Mouse (Mus musculus): ENCODE data around the gene Dusp7. TPM values are rescaled to one million over a fixed set of nuclear protein-coding genes. Genes with fewer than 3 reads are reported as not detected.

Dusp7 gene
- total RNA-seq, 2 experiments from 2014 or later: 45.5 to 46.2 TPM

DNA sequence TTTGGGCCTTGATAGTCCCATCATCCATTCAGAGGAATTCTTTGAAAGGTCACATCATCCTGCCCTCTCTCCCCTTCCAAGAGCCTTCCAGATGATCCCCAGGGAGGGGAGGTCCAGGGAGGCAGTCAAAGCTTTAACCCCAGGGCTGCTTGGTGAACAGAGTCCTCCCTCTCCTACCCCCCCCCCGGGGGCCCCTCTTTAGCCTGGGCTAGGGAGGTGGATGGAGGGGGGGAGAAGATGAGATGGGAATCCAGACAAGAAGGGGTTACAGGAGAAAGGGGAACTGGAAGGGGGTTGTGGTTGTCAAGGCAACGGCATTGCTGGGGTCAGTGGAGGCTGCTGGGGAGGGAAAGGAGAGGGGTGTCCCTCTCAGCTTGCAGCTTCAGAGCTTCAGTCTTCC lies 52.2 kb downstream of the Dusp7 start:
- no peak for DNase-seq

DNA sequence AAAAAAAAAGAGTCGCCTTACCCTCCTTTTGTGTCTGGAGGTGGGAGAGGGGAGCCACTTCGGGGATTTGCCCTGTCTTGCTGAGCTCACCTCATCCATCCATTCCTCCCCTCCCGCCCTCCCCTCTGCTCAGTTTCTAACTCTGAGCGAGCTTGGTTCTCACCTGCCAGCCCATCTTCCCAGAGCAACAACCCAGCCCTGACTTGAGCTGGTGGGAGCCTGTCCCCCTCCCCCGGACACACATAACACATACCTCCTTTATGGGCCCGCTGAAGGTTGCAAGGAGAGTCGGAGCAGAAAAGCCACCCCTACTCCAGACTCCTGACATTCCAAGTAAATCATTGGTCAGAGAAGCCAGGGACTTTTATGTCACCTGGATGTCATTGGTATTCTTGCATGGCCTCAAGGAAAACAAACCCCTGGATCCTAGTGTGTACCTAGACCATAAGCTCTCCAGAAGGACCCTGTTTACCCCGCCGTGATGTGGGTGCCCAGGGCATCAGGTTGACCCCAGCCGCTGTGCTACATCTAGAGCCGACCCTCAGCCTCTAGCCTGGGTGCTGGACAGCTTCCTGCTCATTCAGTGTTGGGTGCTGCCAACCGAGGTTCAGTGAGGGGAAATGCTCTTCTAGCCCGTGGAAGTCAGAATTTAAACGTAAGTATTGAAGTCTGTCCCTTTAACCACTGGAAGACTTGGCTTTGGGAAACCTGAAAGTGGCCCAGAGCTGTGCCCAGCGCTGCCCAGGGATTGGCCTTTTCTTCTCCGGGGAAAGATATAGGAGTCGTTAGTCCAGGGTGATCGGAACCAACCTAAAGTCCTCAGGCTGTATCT lies 52.8 kb downstream of the Dusp7 start:
- no peak for DNase-seq

DNA sequence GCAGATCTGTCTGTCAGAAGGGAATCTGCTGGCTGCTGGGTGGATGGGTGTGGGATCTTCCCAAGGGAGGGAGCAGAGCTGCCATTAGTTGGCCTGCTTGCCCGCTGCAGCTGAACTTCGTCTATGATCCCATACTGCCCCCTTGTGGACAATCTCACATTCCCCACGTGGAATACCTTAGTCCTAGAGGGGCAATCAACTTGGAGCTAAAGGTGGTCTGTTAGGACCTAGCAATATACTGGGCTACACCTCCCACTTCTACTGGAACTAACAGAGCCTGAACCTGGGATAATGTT lies 53.4 kb downstream of the Dusp7 start:
- DNase-seq: peak; percentile 90 to 94

Other genes starting within 250 kb of the Dusp7 start
- gene Glyctk, start 210.5 kb upstream of the Dusp7 start, total RNA-seq (2021): 1 to 10 TPM; 2.5 to 2.9 TPM
- 10 to 100 TPM; 38.2 to 39.5 TPM for gene Wdr82, start 197.7 kb upstream of the Dusp7 start, total RNA-seq (2021)
- gene Ppm1m, start 168.9 kb upstream of the Dusp7 start, total RNA-seq (2021): 10 to 100 TPM; 11.8 to 15.0 TPM
- gene Twf2, start 165.5 kb upstream of the Dusp7 start, total RNA-seq (2021): 100 to 1,000 TPM; 229 to 242 TPM
- 1 to 10 TPM in 1 of 2 experiments, under 1 TPM in 1; 0.45 to 1.3 TPM for gene Tlr9, start 146.0 kb upstream of the Dusp7 start, total RNA-seq (2021)
- gene Alas1, start 120.0 kb upstream of the Dusp7 start, total RNA-seq (2021): 100 to 1,000 TPM; 345 to 482 TPM
- gene Poc1a, start 87.6 kb upstream of the Dusp7 start, total RNA-seq (2021): 1 to 10 TPM; 4.0 to 4.2 TPM
- gene Rpl29, start 60.8 kb downstream of the Dusp7 start, total RNA-seq (2021): 100 to 1,000 TPM; 272 to 273 TPM
- gene Acy1, start 69.7 kb downstream of the Dusp7 start, total RNA-seq (2021): 10 to 100 TPM; 26.1 to 26.8 TPM
- 1 to 10 TPM; 8.5 to 8.6 TPM for gene Abhd14b, start 78.8 kb downstream of the Dusp7 start, total RNA-seq (2021)
- 10 to 100 TPM; 19.0 to 19.6 TPM for gene Abhd14a, start 79.0 kb downstream of the Dusp7 start, total RNA-seq (2021)
- gene Pcbp4, start 84.7 kb downstream of the Dusp7 start, total RNA-seq (2021): 10 to 100 TPM; 61.1 to 63.2 TPM
- gene Gpr62, start 97.3 kb downstream of the Dusp7 start, total RNA-seq (2021): not detected
- 10 to 100 TPM; 21.3 to 26.3 TPM for gene Rrp9, start 107.3 kb downstream of the Dusp7 start, total RNA-seq (2021)
- gene Parp3, start 108.3 kb downstream of the Dusp7 start, total RNA-seq (2021): 10 to 100 TPM; 33.7 to 38.2 TPM
- gene Iqcf1, start 131.3 kb downstream of the Dusp7 start, total RNA-seq (2021): not detected
- not detected for gene Iqcf5, start 145.9 kb downstream of the Dusp7 start, total RNA-seq (2021)
- not detected for gene Iqcf3, start 193.0 kb downstream of the Dusp7 start, total RNA-seq (2021)
- gene Iqcf4, start 202.4 kb downstream of the Dusp7 start, total RNA-seq (2021): not detected